Mouse (Mus musculus) brain, embryonic 14.5 days (tissue): ENCODE measurements at regions not wholly inside any gene's neighbourhood (a gene's known extent, or its start where the extent isn't known, plus 50 kb on each side); places are given as distances from the start of the nearest gene placed in this dataset.
A peak's percentile ranks its signal among the peaks of the same experiment; 100 is the strongest.

ENCODE experiments used
- DNase-seq: peaks from one replicate; pipeline ENCODE4 v3.0.0-alpha.2; 2011; ENCODE audit warnings: low read depth
- CTCF ChIP-seq: fragments of 200-500 bp; IDR thresholded peaks from 2 replicates; pipeline ENCODE4 v1.5.1; 2012; ENCODE audit warnings: inconsistent platforms, mild to moderate bottlenecking, moderate library complexity, borderline replicate concordance; ENCODE audit not compliant: insufficient read depth, insufficient read length; ENCODE audit errors: extremely low read depth
- POLR2A ChIP-seq: fragments of 200-500 bp; IDR thresholded peaks from 2 replicates; pipeline ENCODE4 v1.6.1; 2012; ENCODE audit warnings: mild to moderate bottlenecking, inconsistent platforms, borderline replicate concordance; ENCODE audit not compliant: poor library complexity, insufficient read depth, insufficient read length, severe bottlenecking; ENCODE audit errors: extremely low read depth

- DNase-seq: no peak
- TF ChIP-seq POLR2A (no peak), CTCF (no peak)
These were observed 75.2 kb downstream of the Chst2 start for GRCm38 (mm10) chr9:95331275-95331674.

GRCm38 (mm10) chr9:95330097-95330496 lies 76.4 kb downstream of the Chst2 start:
- no peak for DNase-seq
- no peak for TF ChIP-seq CTCF
- TF ChIP-seq POLR2A: no peak

GRCm38 (mm10) chr9:95329053-95329430 lies 77.5 kb downstream of the Chst2 start:
- TF ChIP-seq POLR2A: no peak
- TF ChIP-seq CTCF: no peak
- DNase-seq: no peak

- TF ChIP-seq CTCF: no peak
- TF ChIP-seq POLR2A: no peak
- no peak for DNase-seq
These were observed 78.1 kb downstream of the Chst2 start for GRCm38 (mm10) chr9:95328261-95329052.

- no peak for DNase-seq
- TF ChIP-seq POLR2A: no peak
- no peak for TF ChIP-seq CTCF
These were observed 78.8 kb downstream of the Chst2 start for GRCm38 (mm10) chr9:95327771-95328170.

- peak; percentile 80 for DNase-seq
- no peak for TF ChIP-seq POLR2A
- no peak for TF ChIP-seq CTCF
These were observed 82.9 kb downstream of the Chst2 start for GRCm38 (mm10) chr9:95323622-95324021.

- no peak for TF ChIP-seq CTCF
- TF ChIP-seq POLR2A: no peak
- DNase-seq: peak; percentile 46
These were observed 83.6 kb downstream of the Chst2 start for GRCm38 (mm10) chr9:95322893-95323292.

- no peak for DNase-seq
- TF ChIP-seq POLR2A: no peak
- TF ChIP-seq CTCF: no peak
These were observed 84.5 kb downstream of the Chst2 start for GRCm38 (mm10) chr9:95322031-95322430.

- TF ChIP-seq CTCF (no peak), POLR2A (no peak)
- DNase-seq: no peak
These were observed 87.6 kb downstream of the Chst2 start for GRCm38 (mm10) chr9:95318926-95319325.

GRCm38 (mm10) chr9:95316726-95317125 lies 89.8 kb downstream of the Chst2 start:
- DNase-seq: no peak
- no peak for TF ChIP-seq POLR2A
- TF ChIP-seq CTCF: no peak

GRCm38 (mm10) chr9:95315080-95315479 lies 91.4 kb downstream of the Chst2 start:
- no peak for TF ChIP-seq POLR2A
- no peak for TF ChIP-seq CTCF
- DNase-seq: no peak

- TF ChIP-seq POLR2A (no peak), CTCF (no peak)
- no peak for DNase-seq
These were observed 94.9 kb downstream of the Chst2 start for GRCm38 (mm10) chr9:95311671-95312070.
